ENCODE assay signal across 8 mouse cellular contexts in genomic region chrX:50622984-50623455, GRCm38 (mm10).
DNase-seq lines count a peak whose midpoint lies in the region; ATAC-seq and TF ChIP-seq lines count a peak whose summit lies in the region.

No protein-coding gene starts in this region.

- 67% methylated on average over 19 of the region's 19 CpGs for WGBS in heart, embryonic 15.5 days

- H3K9ac ChIP-seq in heart, embryonic 15.5 days: no peak overlapping the region

- H3K4me1 ChIP-seq in heart, embryonic 15.5 days (replicated peaks): no peaks in the 10 kb centered on the region

- no peak overlapping the region for H3K4me2 ChIP-seq in heart, embryonic 15.5 days

- DNase-seq in gastrocnemius, adult 2 months: no peak
- no peak for DNase-seq in gastrocnemius, postnatal 10 days
- peak; percentile 73 for DNase-seq in urinary bladder, postnatal 25 days (ENCODE audit: low spot score)
- no peak for DNase-seq in urinary bladder, postnatal 14 days (ENCODE audit: low spot score)
- peak; percentile 67 for DNase-seq in liver
- DNase-seq in neural tube, embryonic 10.5 days (ENCODE audit: extremely low spot score, low spot score): peak; percentile 36
- no peak for DNase-seq in T-cell, adult 2 months (ENCODE audit: low spot score)

- ATAC-seq in heart, embryonic 15.5 days (replicated peaks; ENCODE audit: insufficient number of reproducible peaks, insufficient read depth, low FRiP score, low read depth): no peak

- no peaks in the 10 kb centered on the region for H3K36me3 ChIP-seq in heart, embryonic 15.5 days

- peak overlapping the region; percentile 83 for H3K27ac ChIP-seq in gastrocnemius, adult 2 months
- no peak overlapping the region for H3K27ac ChIP-seq in heart, embryonic 15.5 days

- peak; percentile 75 for TF ChIP-seq CTCF in gastrocnemius, adult 2 months (IDR thresholded peaks at IDR 0.05)

- intact Hi-C loops in gastrocnemius, adult 2 months (cut with DNase I): no loop called here

- no peaks in the 10 kb centered on the region for H3K27me3 ChIP-seq in heart, embryonic 15.5 days

- peak overlapping the region; percentile 72 for H3K4me3 ChIP-seq in gastrocnemius, adult 2 months
- peak overlapping the region; percentile 17; the same call in 1 of the 2 replicates for H3K4me3 ChIP-seq in heart, embryonic 15.5 days

- no peaks in the 10 kb centered on the region for H3K9me3 ChIP-seq in heart, embryonic 15.5 days (replicated peaks)

Comparison
In these comparisons a context has a peak if more than half of its experiments do, and no peak if none do; other contexts are left out.
1. DNase-seq: peak in urinary bladder, postnatal 25 days (single experiment), liver (single experiment) and neural tube, embryonic 10.5 days (single experiment); none in gastrocnemius, adult 2 months (single experiment), gastrocnemius, postnatal 10 days (single experiment), urinary bladder, postnatal 14 days (single experiment) and T-cell, adult 2 months (single experiment).